Mouse (Mus musculus): ENCODE data around the gene Dsn1. TPM values are rescaled to one million over a fixed set of nuclear protein-coding genes. Genes with fewer than 3 reads are reported as not detected.

Dsn1 gene
- total RNA-seq (2017): 29.0 and 42.4 TPM in 2 replicates

- ATAC-seq (replicated peaks; ENCODE audit: low read depth, poor library complexity, severe bottlenecking): peak; percentile 71
Observed at GRCm38 (mm10) chr2:157006511-157007233, at the start of gene Dsn1. Gene Dsn1, minus strand, starts transcription at chr2:157007154.

- no peak for ATAC-seq (replicated peaks; ENCODE audit: low read depth, poor library complexity, severe bottlenecking)
Observed at GRCm38 (mm10) chr2:157055721-157056120, 48.8 kb upstream of the Dsn1 start.

- ATAC-seq (replicated peaks; ENCODE audit: low read depth, poor library complexity, severe bottlenecking): no peak
Observed at GRCm38 (mm10) chr2:157054816-157055215, 47.9 kb upstream of the Dsn1 start.

GRCm38 (mm10) chr2:157054297-157054696 lies 47.3 kb upstream of the Dsn1 start:
- no peak for ATAC-seq (replicated peaks; ENCODE audit: low read depth, poor library complexity, severe bottlenecking)

DNA sequence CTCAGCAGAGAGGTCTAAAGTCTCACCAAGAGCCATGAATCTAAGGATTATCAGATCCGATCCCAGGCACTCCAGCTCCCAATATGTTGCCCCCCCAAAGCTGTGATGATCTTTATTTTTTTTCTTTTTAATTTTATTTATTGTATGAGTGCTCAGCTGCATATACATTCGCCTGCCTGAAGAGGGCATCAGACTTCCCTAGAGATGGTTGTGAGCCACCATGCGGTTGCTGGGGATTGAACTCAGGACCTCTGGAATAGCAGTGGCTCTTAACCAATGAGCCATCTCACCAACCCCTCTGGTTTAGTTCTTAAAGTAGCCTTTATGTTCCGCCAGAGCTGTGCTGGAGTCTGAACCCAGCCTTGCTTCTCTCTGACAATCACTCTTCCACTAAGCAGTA lies 46.8 kb upstream of the Dsn1 start:
- no peak; the same call in 1 of the 2 replicates for ATAC-seq (replicated peaks; ENCODE audit: low read depth, poor library complexity, severe bottlenecking)

- no peak for ATAC-seq (replicated peaks; ENCODE audit: low read depth, poor library complexity, severe bottlenecking)
Observed at GRCm38 (mm10) chr2:157053124-157053523, 46.2 kb upstream of the Dsn1 start.

GRCm38 (mm10) chr2:157052448-157052847 lies 45.5 kb upstream of the Dsn1 start:
- ATAC-seq (replicated peaks; ENCODE audit: low read depth, poor library complexity, severe bottlenecking): no peak

GRCm38 (mm10) chr2:157049831-157050243 lies 42.9 kb upstream of the Dsn1 start:
- no peak for ATAC-seq (replicated peaks; ENCODE audit: low read depth, poor library complexity, severe bottlenecking)

- peak; percentile 56; the same call in 1 of the 2 replicates for ATAC-seq (replicated peaks; ENCODE audit: low read depth, poor library complexity, severe bottlenecking)
Observed at GRCm38 (mm10) chr2:157048395-157049181, 41.6 kb upstream of the Dsn1 start.

GRCm38 (mm10) chr2:157046956-157047355 lies 40.0 kb upstream of the Dsn1 start:
- no peak for ATAC-seq (replicated peaks; ENCODE audit: low read depth, poor library complexity, severe bottlenecking)

DNA sequence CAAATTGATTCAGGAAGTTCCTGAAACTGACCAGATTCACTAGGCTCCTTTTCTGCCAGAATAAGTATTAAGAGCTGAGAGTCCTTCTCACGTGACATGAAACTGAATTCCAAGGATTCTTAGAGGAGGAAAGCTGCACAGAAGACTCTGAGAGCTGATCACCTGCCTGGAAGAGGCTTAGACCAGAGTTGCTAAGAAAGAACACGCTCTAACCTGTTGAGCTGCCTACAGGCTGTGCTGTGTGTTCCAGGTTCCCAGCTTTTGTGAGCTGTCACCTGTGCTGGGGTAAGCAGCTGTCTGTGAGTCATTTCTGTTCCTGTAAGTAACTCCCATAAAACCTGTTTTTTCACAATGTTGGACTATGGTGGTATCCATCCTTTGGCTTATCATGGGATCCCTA lies 39.0 kb upstream of the Dsn1 start:
- ATAC-seq (replicated peaks; ENCODE audit: low read depth, poor library complexity, severe bottlenecking): no peak

GRCm38 (mm10) chr2:157043987-157044386 lies 37.0 kb upstream of the Dsn1 start:
- ATAC-seq (replicated peaks; ENCODE audit: low read depth, poor library complexity, severe bottlenecking): no peak; the same call in 1 of the 2 replicates

DNA sequence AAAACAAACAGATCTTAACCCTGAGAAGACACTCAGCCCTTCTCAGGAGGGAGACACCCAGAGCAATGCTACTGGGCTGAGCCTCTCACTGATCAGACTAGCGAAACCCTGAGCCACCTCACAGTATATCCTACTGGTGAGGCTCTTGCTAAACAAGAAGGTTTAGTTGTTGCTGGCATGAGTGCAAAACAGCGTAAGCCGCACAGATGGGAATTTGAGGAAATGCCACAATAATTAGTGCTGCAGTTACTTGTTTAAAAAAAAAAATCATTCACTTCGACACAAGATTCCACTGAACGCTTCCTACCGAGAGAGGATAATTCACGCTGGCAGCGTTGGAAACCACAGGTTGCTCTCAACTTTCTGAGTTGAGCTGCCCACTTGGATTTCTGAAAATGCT lies 36.6 kb upstream of the Dsn1 start:
- ATAC-seq (replicated peaks; ENCODE audit: low read depth, poor library complexity, severe bottlenecking): no peak

DNA sequence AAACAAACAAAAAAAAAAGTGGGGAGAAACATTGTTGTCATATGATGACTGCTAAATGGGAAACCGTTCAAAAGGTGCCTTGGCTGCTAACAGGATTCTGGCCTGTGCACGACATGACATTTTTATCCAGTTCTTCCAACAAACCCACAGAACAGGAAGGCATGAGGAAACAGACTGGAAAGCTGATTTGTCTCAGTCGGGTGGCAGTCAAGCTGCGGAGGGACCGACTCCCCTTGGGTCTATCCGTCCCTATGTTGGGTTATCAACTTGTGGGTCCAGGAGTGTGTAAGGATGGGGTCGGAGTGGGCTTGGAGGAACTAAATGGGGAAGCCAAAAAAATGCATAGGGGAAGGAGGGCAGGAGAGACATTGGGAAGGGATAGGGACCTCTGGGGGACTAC lies 34.5 kb upstream of the Dsn1 start:
- ATAC-seq (replicated peaks; ENCODE audit: low read depth, poor library complexity, severe bottlenecking): peak; percentile 71

DNA sequence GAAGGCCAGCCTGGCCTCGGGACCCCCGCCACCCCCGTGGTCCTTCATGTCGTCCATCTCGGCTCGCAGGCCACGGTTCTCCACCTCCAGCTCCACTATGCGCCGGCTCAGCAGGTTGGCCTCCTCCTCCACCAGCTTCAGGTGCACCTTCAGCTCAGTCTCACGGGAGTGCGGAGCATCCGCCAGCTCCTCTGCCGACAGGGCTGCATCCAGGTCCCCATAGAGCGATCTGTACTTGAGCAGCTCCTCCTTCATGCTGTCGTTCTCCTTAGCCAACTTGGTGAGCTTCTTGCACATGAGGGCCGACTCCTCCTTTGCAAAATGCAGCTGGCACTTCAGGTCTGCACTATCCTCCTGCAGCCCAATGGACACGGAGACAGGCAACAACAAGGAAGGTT lies 33.7 kb upstream of the Dsn1 start:
- ATAC-seq (replicated peaks; ENCODE audit: low read depth, poor library complexity, severe bottlenecking): no peak

GRCm38 (mm10) chr2:157039900-157040648 lies 33.1 kb upstream of the Dsn1 start:
- ATAC-seq (replicated peaks; ENCODE audit: low read depth, poor library complexity, severe bottlenecking): no peak

DNA sequence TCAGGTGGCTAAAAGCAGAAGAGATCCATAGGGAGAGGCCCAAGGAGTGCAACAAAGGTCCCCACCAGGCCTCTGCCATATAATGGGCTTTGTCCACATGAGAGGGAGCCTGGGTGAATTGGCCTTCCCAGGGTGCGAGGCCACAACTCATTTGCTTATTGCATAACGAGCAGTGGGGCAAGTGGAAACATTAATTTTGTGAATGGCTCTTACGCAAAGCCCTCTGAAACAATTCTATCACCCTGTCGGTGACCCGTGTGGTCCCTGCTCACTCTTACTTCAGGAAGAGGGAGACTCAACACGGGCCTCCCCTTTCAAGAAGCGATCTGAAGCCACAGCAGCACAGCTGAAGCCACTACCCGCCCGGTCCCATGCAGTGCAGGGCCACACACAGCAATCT lies 30.3 kb upstream of the Dsn1 start:
- no peak for ATAC-seq (replicated peaks; ENCODE audit: low read depth, poor library complexity, severe bottlenecking)

DNA sequence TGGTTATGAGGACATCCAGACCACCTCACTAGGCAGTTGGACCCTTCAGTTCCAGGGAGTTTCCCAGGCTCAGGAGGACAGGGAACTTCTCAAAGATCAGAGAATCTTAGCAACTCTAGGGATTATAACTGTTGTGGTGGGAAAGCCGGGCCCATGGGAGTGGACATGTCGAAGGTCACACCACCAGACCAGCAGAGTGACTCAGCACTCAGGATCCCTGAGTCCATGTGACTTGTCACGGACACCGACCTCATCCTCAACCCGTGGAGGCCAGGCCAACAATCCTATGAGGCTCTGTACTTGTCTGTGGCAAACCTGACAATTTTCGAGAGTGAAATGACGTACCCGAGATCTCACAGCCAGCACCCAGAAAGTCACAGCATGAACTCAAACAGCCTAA lies 29.4 kb upstream of the Dsn1 start:
- no peak for ATAC-seq (replicated peaks; ENCODE audit: low read depth, poor library complexity, severe bottlenecking)

DNA sequence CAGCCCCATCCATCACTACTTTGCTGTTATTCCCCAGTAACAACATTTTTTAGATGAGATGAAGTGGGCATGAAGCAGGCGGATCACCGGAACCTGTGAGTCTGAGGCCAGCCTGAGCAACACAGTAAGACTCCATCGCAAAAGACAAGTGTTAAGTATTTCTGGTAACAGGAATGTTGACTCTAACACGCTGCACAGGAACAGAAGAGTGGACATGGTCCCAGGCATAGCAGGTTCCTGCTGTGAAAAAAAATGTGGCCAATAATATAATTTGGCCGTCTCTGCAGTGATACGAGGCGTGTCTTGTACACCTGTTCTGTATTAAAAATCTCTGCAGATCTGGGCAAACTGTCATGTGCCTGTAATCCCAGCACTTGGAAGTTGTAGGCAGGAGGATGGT lies 28.4 kb upstream of the Dsn1 start:
- no peak for ATAC-seq (replicated peaks; ENCODE audit: low read depth, poor library complexity, severe bottlenecking)

GRCm38 (mm10) chr2:157030804-157031203 lies 23.9 kb upstream of the Dsn1 start:
- ATAC-seq (replicated peaks; ENCODE audit: low read depth, poor library complexity, severe bottlenecking): peak; percentile 64

- no peak for ATAC-seq (replicated peaks; ENCODE audit: low read depth, poor library complexity, severe bottlenecking)
Observed at GRCm38 (mm10) chr2:157028261-157028660, 21.3 kb upstream of the Dsn1 start.

Data from common myeloid progenitor, adult 5-6 weeks (primary cell).